Mouse (Mus musculus): ENCODE measurements around the gene Rps27. TPM values are rescaled to one million over a fixed set of nuclear protein-coding genes. Genes with fewer than 3 reads are reported as not detected.

Rps27 gene
- total RNA-seq (2012; rRNA removed) (5,481 and 6,504 TPM in 2 replicates), polyA plus RNA-seq (2012; ENCODE audit: insufficient read depth in 1 of 2, insufficient read length in 2 of 2, low read depth in 1 of 2, low replicate concordance in 2 of 2, missing spikeins in 1 of 2) (1,000 to 10,000 TPM in 1 of 2 experiments, not detected in 1; 2,476 TPM)

- Histone ChIP-seq H3K9ac (ENCODE audit: control insufficient read depth, low read depth, low read length, poor library complexity, severe bottlenecking) (peak within 1 kb of the TSS; percentile 98), H3K9me3 (replicated peaks; ENCODE audit: insufficient read depth, low read length) (no peaks in the 10 kb centered on the region), H3K4me1 (ENCODE audit: control insufficient read depth in 1 of 2, insufficient read depth in 2 of 2, low read length in 2 of 2) (peaks cover 7 to 16% of the 10 kb centered on the region in 2 experiments; a peak in 3 of 4 replicates), H3K27ac (ENCODE audit: control insufficient read depth, low read depth, low read length) (peak within 1 kb of the TSS; percentile 97), H3K36me3 (ENCODE audit: control insufficient read depth in 1 of 2, insufficient read depth in 2 of 2, low read length in 2 of 2) (peaks cover 18 to 29% of the 10 kb centered on the region in 2 experiments), H3K4me3 (ENCODE audit: control insufficient read depth in 1 of 2, insufficient read depth in 1 of 2, low read depth in 2 of 2, low read length in 2 of 2) (peak within 1 kb of the TSS; percentile 65 to 94), H3K79me2 (ENCODE audit: control insufficient read depth, insufficient read depth, low read length, poor library complexity) (peaks cover 20% of the 10 kb centered on the region), H3K27me3 (ENCODE audit: control insufficient read depth in 1 of 2, insufficient read depth in 2 of 2, low read length in 2 of 2) (no peaks in the 10 kb centered on the region)
- DNase-seq (ENCODE audit: low read depth, low spot score): peak; percentile 99
- TF ChIP-seq ZMIZ1 (IDR thresholded peaks at IDR 0.05; ENCODE audit: low read depth, low read length) (peak; percentile 97), EP300 (IDR thresholded peaks at IDR 0.05; ENCODE audit: low read depth in 1 of 2, low read length in 2 of 2) (peak in 1 of 2 experiments; percentile 52; a peak in 1 of 4 replicates), MXI1 (IDR thresholded peaks at IDR 0.05; ENCODE audit: low read depth, low read length) (peak; percentile 91), RCOR1 (IDR thresholded peaks at IDR 0.05; ENCODE audit: low read depth, low read length) (peak; percentile 86), JUND (IDR thresholded peaks at IDR 0.05; ENCODE audit: low read depth, low read length) (no peak), TBP (IDR thresholded peaks at IDR 0.05; ENCODE audit: low read depth, low read length) (peak; percentile 99), GATA1 (IDR thresholded peaks at IDR 0.05; ENCODE audit: low read depth, low read length) (peak; percentile 83), CTCF (IDR thresholded peaks at IDR 0.05 in 2 of 3, conservative IDR thresholded peaks at IDR 0.05 in 1 of 3; ENCODE audit: control insufficient read depth in 1 of 3, insufficient read depth in 1 of 3, low read depth in 2 of 3, low read length in 3 of 3, poor library complexity in 1 of 3, severe bottlenecking in 1 of 3) (no peak), MYB (IDR thresholded peaks at IDR 0.05; ENCODE audit: low read depth, low read length) (peak; percentile 81; the same call in 1 of the 2 replicates), SIN3A (IDR thresholded peaks at IDR 0.05; ENCODE audit: low read length) (peak; percentile 99), POLR2A (IDR thresholded peaks at IDR 0.05; ENCODE audit: control insufficient read depth in 1 of 2, insufficient read depth in 1 of 2, low read depth in 1 of 2, low read length in 2 of 2, poor library complexity in 1 of 2) (peak; percentile 99 to 100), POLR2AphosphoS2 (IDR thresholded peaks at IDR 0.05; ENCODE audit: low read length) (peak; percentile 100), NELFE (IDR thresholded peaks at IDR 0.05; ENCODE audit: low read depth, low read length) (peak; percentile 100), TCF12 (IDR thresholded peaks at IDR 0.05; ENCODE audit: low read depth, low read length) (peak; percentile 60; the same call in 1 of the 2 replicates), MYC (IDR thresholded peaks at IDR 0.05; ENCODE audit: low read depth, low read length) (peak; percentile 93), MAFK (IDR thresholded peaks at IDR 0.05; ENCODE audit: borderline replicate concordance, low read depth, low read length) (no peak), ELF1 (IDR thresholded peaks at IDR 0.05; ENCODE audit: low read depth, low read length) (peak; percentile 98), HCFC1 (IDR thresholded peaks at IDR 0.05; ENCODE audit: low read depth, low read length) (peak; percentile 98), NRF1 (IDR thresholded peaks at IDR 0.05; ENCODE audit: insufficient read depth, low read depth, low read length, poor library complexity, severe bottlenecking) (peak; percentile 58), POLR2AphosphoS5 (IDR thresholded peaks at IDR 0.05; ENCODE audit: borderline replicate concordance, low read depth, low read length) (peak; percentile 99), ZKSCAN1 (IDR thresholded peaks at IDR 0.05; ENCODE audit: low read depth, low read length) (no peak), ETS1 (IDR thresholded peaks at IDR 0.05; ENCODE audit: low read depth, low read length) (peak; percentile 56; the same call in 1 of the 2 replicates), USF1 (IDR thresholded peaks at IDR 0.05; ENCODE audit: low read depth, low read length) (no peak), MAX (IDR thresholded peaks at IDR 0.05; ENCODE audit: low read length) (peak; percentile 17; the same call in 1 of the 2 replicates), KAT2A (conservative IDR thresholded peaks at IDR 0.05; ENCODE audit: low read depth, low read length) (peak; percentile 91)
Observed at GRCm38 (mm10) chr3:90213377-90213866, at the start of gene Rps27, which contains the start of gene Rab13. Gene Rps27 (minus strand): TSS chr3:90213651. Gene Rab13 (plus strand): TSS chr3:90213695.

All from MEL (cell line).